Mouse (Mus musculus): ENCODE results near the gene Zfp111. TPM values are rescaled to one million over a fixed set of nuclear protein-coding genes. Genes with fewer than 3 reads are reported as not detected.

Zfp111 gene
- polyA plus RNA-seq, 1 experiment from 2014 or later, result 11.8 TPM

- Histone ChIP-seq H3K27ac (ENCODE audit: low read length) (peak overlapping the region; percentile 70; the same call in 1 of the 2 replicates), H3K9me3 (ENCODE audit: low read length) (peaks cover 3% of the 10 kb centered on the region; the same call in 1 of the 2 replicates), H3K4me1 (ENCODE audit: insufficient read depth, low read length) (peaks cover 7% of the 10 kb centered on the region; the same call in 1 of the 2 replicates), H3K4me2 (replicated peaks; ENCODE audit: low read depth, low read length) (peak overlapping the region; percentile 81), H3K4me3 (ENCODE audit: low read length) (peak overlapping the region; percentile 76), H3K9ac (replicated peaks; ENCODE audit: low read length) (peak overlapping the region; percentile 95), H3K27me3 (ENCODE audit: insufficient read depth, low read length) (no peaks in the 10 kb centered on the region), H3K36me3 (ENCODE audit: insufficient read depth, low read length) (peaks cover 23% of the 10 kb centered on the region)
- ATAC-seq (ENCODE audit: low FRiP score, low TSS enrichment), result peak; percentile 94
- 10% methylated on average over 24 of the region's 24 CpGs for WGBS
These were observed 3.6 kb downstream of the Zfp111 start for GRCm38 (mm10) chr7:24207488-24208261.

- no peaks in the 10 kb centered on the region for H3K27me3 ChIP-seq (ENCODE audit: insufficient read depth, low read length)
- WGBS, result 96% methylated on average over 4 of the region's 4 CpGs
- peaks cover 40% of the 10 kb centered on the region for H3K9me3 ChIP-seq (ENCODE audit: low read length)
- H3K4me1 ChIP-seq (ENCODE audit: insufficient read depth, low read length), result no peaks in the 10 kb centered on the region
- H3K27ac ChIP-seq (ENCODE audit: low read length), result no peak overlapping the region
- H3K4me2 ChIP-seq (replicated peaks; ENCODE audit: low read depth, low read length), result no peak overlapping the region
- peaks cover 68% of the 10 kb centered on the region for H3K36me3 ChIP-seq (ENCODE audit: insufficient read depth, low read length)
- H3K4me3 ChIP-seq (ENCODE audit: low read length), result no peak overlapping the region
- no peak for ATAC-seq (ENCODE audit: low FRiP score, low TSS enrichment)
- no peak overlapping the region for H3K9ac ChIP-seq (replicated peaks; ENCODE audit: low read length)
These were observed 14.3 kb downstream of the Zfp111 start for GRCm38 (mm10) chr7:24196961-24197360.

- Histone ChIP-seq H3K27me3 (ENCODE audit: insufficient read depth, low read length) (no peaks in the 10 kb centered on the region), H3K27ac (ENCODE audit: low read length) (no peak overlapping the region), H3K9ac (replicated peaks; ENCODE audit: low read length) (no peak overlapping the region), H3K4me3 (ENCODE audit: low read length) (no peak overlapping the region), H3K9me3 (ENCODE audit: low read length) (peaks cover 26% of the 10 kb centered on the region), H3K36me3 (ENCODE audit: insufficient read depth, low read length) (peaks cover 35% of the 10 kb centered on the region), H3K4me2 (replicated peaks; ENCODE audit: low read depth, low read length) (no peak overlapping the region), H3K4me1 (ENCODE audit: insufficient read depth, low read length) (no peaks in the 10 kb centered on the region)
- ATAC-seq (ENCODE audit: low FRiP score, low TSS enrichment), result no peak
- WGBS, result 48% methylated on average over 3 of the region's 3 CpGs
These were observed 18.1 kb downstream of the Zfp111 start for GRCm38 (mm10) chr7:24193157-24193556.

GRCm38 (mm10) chr7:24191361-24191760 is 19.9 kb downstream of the Zfp111 start:
- no peak overlapping the region for H3K9ac ChIP-seq (replicated peaks; ENCODE audit: low read length)
- no peak for ATAC-seq (ENCODE audit: low FRiP score, low TSS enrichment)
- no peak overlapping the region for H3K4me3 ChIP-seq (ENCODE audit: low read length)
- no peak overlapping the region for H3K27ac ChIP-seq (ENCODE audit: low read length)
- H3K9me3 ChIP-seq (ENCODE audit: low read length), result peaks cover 15% of the 10 kb centered on the region
- H3K4me2 ChIP-seq (replicated peaks; ENCODE audit: low read depth, low read length), result no peak overlapping the region
- 81% methylated on average over 2 of the region's 2 CpGs for WGBS
- no peaks in the 10 kb centered on the region for H3K27me3 ChIP-seq (ENCODE audit: insufficient read depth, low read length)
- H3K4me1 ChIP-seq (ENCODE audit: insufficient read depth, low read length), result no peaks in the 10 kb centered on the region
- H3K36me3 ChIP-seq (ENCODE audit: insufficient read depth, low read length), result peaks cover 19% of the 10 kb centered on the region

- WGBS, result 79% methylated on average over 5 of the region's 5 CpGs
- ATAC-seq (ENCODE audit: low FRiP score, low TSS enrichment), result no peak
- H3K4me2 ChIP-seq (replicated peaks; ENCODE audit: low read depth, low read length), result no peak overlapping the region
These were observed 21.7 kb downstream of the Zfp111 start for GRCm38 (mm10) chr7:24189571-24189944.

GRCm38 (mm10) chr7:24188901-24189570 is 22.2 kb downstream of the Zfp111 start:
- H3K4me2 ChIP-seq (replicated peaks; ENCODE audit: low read depth, low read length), result no peak overlapping the region
- no peak for ATAC-seq (ENCODE audit: low FRiP score, low TSS enrichment)
- peaks cover 9% of the 10 kb centered on the region for H3K9me3 ChIP-seq (ENCODE audit: low read length)

More at GRCm38 (mm10) chr7:24189571-24189944, 21.7 kb downstream of the Zfp111 start:
- no peaks in the 10 kb centered on the region for H3K4me1 ChIP-seq (ENCODE audit: insufficient read depth, low read length)
- H3K27me3 ChIP-seq (ENCODE audit: insufficient read depth, low read length), result no peaks in the 10 kb centered on the region
- H3K4me3 ChIP-seq (ENCODE audit: low read length), result no peak overlapping the region
- H3K9ac ChIP-seq (replicated peaks; ENCODE audit: low read length), result no peak overlapping the region
- H3K36me3 ChIP-seq (ENCODE audit: insufficient read depth, low read length), result peaks cover 13% of the 10 kb centered on the region
- H3K27ac ChIP-seq (ENCODE audit: low read length), result no peak overlapping the region
- peaks cover 14% of the 10 kb centered on the region for H3K9me3 ChIP-seq (ENCODE audit: low read length)

GRCm38 (mm10) chr7:24187611-24188010 is 23.6 kb downstream of the Zfp111 start:
- H3K4me2 ChIP-seq (replicated peaks; ENCODE audit: low read depth, low read length), result no peak overlapping the region
- no peaks in the 10 kb centered on the region for H3K36me3 ChIP-seq (ENCODE audit: insufficient read depth, low read length)
- H3K4me3 ChIP-seq (ENCODE audit: low read length), result no peak overlapping the region
- no peak overlapping the region for H3K9ac ChIP-seq (replicated peaks; ENCODE audit: low read length)
- no peak overlapping the region for H3K27ac ChIP-seq (ENCODE audit: low read length)
- WGBS, result 86% methylated on average over 1 of the region's 1 CpGs
- H3K9me3 ChIP-seq (ENCODE audit: low read length), result peaks cover 3% of the 10 kb centered on the region; the same call in 1 of the 2 replicates
- no peaks in the 10 kb centered on the region for H3K27me3 ChIP-seq (ENCODE audit: insufficient read depth, low read length)
- no peak for ATAC-seq (ENCODE audit: low FRiP score, low TSS enrichment)
- no peaks in the 10 kb centered on the region for H3K4me1 ChIP-seq (ENCODE audit: insufficient read depth, low read length)

More at GRCm38 (mm10) chr7:24188901-24189570, 22.2 kb downstream of the Zfp111 start:
- H3K36me3 ChIP-seq (ENCODE audit: insufficient read depth, low read length), result peaks cover 8% of the 10 kb centered on the region
- no peaks in the 10 kb centered on the region for H3K27me3 ChIP-seq (ENCODE audit: insufficient read depth, low read length)
- no peak overlapping the region for H3K9ac ChIP-seq (replicated peaks; ENCODE audit: low read length)
- whole genome bisulfite sequencing, result 68% methylated on average over 4 of the region's 4 CpGs
- H3K4me1 ChIP-seq (ENCODE audit: insufficient read depth, low read length), result no peaks in the 10 kb centered on the region
- H3K27ac ChIP-seq (ENCODE audit: low read length), result no peak overlapping the region
- H3K4me3 ChIP-seq (ENCODE audit: low read length), result no peak overlapping the region

- Histone ChIP-seq H3K4me2 (replicated peaks; ENCODE audit: low read depth, low read length) (peak overlapping the region; percentile 54), H3K4me3 (ENCODE audit: low read length) (peak overlapping the region; percentile 71), H3K36me3 (ENCODE audit: insufficient read depth, low read length) (no peaks in the 10 kb centered on the region), H3K27ac (ENCODE audit: low read length) (peak overlapping the region; percentile 76; the same call in 1 of the 2 replicates), H3K4me1 (ENCODE audit: insufficient read depth, low read length) (no peaks in the 10 kb centered on the region; the same call in 1 of the 2 replicates), H3K9me3 (ENCODE audit: low read length) (peaks cover 3% of the 10 kb centered on the region; the same call in 1 of the 2 replicates), H3K9ac (replicated peaks; ENCODE audit: low read length) (peak overlapping the region; percentile 79), H3K27me3 (ENCODE audit: insufficient read depth, low read length) (no peaks in the 10 kb centered on the region)
- 54% methylated on average over 6 of the region's 6 CpGs for WGBS
- ATAC-seq (ENCODE audit: low FRiP score, low TSS enrichment), result peak; percentile 24
These were observed 35.9 kb downstream of the Zfp111 start for GRCm38 (mm10) chr7:24175337-24175711.

GRCm38 (mm10) chr7:24174618-24175336 is 36.5 kb downstream of the Zfp111 start, which contains the start of gene Zfp114:
Gene Zfp114, plus strand, starts transcription at chr7:24175060.
- 12% methylated on average over 23 of the region's 23 CpGs for WGBS

More at GRCm38 (mm10) chr7:24174618-24175336, 36.5 kb downstream of the Zfp111 start, which contains the start of gene Zfp114:
- peak; percentile 94 for ATAC-seq (ENCODE audit: low FRiP score, low TSS enrichment)
- Histone ChIP-seq H3K4me3 (ENCODE audit: low read length) (peak within 1 kb of the TSS; percentile 71), H3K27me3 (ENCODE audit: insufficient read depth, low read length) (no peaks in the 10 kb centered on the region), H3K9ac (replicated peaks; ENCODE audit: low read length) (peak within 1 kb of the TSS; percentile 79), H3K4me1 (ENCODE audit: insufficient read depth, low read length) (no peaks in the 10 kb centered on the region; the same call in 1 of the 2 replicates), H3K4me2 (replicated peaks; ENCODE audit: low read depth, low read length) (peak within 1 kb of the TSS; percentile 54), H3K9me3 (ENCODE audit: low read length) (peaks cover 3% of the 10 kb centered on the region; the same call in 1 of the 2 replicates), H3K27ac (ENCODE audit: low read length) (peak within 1 kb of the TSS; percentile 76; the same call in 1 of the 2 replicates), H3K36me3 (ENCODE audit: insufficient read depth, low read length) (no peaks in the 10 kb centered on the region)
